Mouse (Mus musculus): ENCODE measurements around the gene Pom121l12.

Pom121l12 gene

GRCm38 (mm10) chr11:14598976-14599375 lies at the start of gene Pom121l12:
Gene Pom121l12 (plus strand): TSS chr11:14599276.
- DNase-seq (ENCODE audit: low spot score), result no peak

GRCm38 (mm10) chr11:14611859-14612258 lies 12.8 kb downstream of the Pom121l12 start:
- DNase-seq (ENCODE audit: low spot score), result no peak
